ENCODE assay signal across 15 mouse cellular contexts in the genomic region with DNA sequence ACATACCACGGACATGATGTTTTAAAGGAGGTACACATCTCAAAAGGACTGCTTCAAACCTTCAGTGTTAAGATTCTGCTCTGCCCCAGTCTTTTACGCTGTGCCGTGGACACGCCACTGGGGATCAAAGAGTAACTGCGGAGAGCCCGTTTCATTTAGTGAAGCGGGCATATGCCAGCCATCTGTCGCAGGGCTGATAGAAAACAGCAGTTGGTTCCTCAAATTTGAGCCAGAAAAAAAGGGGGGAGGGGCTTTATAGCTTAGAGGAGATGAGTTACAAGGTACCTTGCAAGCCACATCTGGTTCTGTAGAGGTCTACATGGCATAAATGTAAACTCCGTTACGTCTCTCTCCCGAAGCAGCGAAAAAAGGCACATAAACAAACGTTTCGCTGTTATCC. TPM values are rescaled to one million over a fixed set of nuclear protein-coding genes. Genes with fewer than 3 reads are reported as not detected.
A peak's percentile ranks its signal among the peaks of the same experiment; 100 is the strongest.
DNase-seq lines count a peak whose midpoint lies in the region; ATAC-seq and TF ChIP-seq lines count a peak whose summit lies in the region.
"Had no signal": no experiment of that assay in that cellular context is flagged by ENCODE, and none has a peak within 500 bp of the region (broad histone marks: within the 10 kb centered on the region; RNA-seq: fewer than 3 reads in every experiment).

No protein-coding gene starts in this region.

- DNase-seq in forebrain, embryonic 11.5 days (ENCODE audit: low spot score): no peak
- DNase-seq in brain, embryonic 14.5 days (ENCODE audit: low read depth): peak; percentile 83
- peak; percentile 84 for DNase-seq in embryonic facial prominence, embryonic 11.5 days (ENCODE audit: low spot score)
- no peak for DNase-seq in c-Kit-positive CD71-positive TER-119-positive erythroid progenitor cells, embryonic 14.5 days (ENCODE audit: low spot score)
- DNase-seq in right cerebral cortex, postnatal 4 days: no peak
- DNase-seq: adrenal gland, adult 8-10 months; gastrocnemius, postnatal 36 days; kidney, postnatal 10 days; thymus, adult 2 months had no signal

- TF ChIP-seq CTCF in brain, embryonic 14.5 days (IDR thresholded peaks at IDR 0.05; ENCODE audit: borderline replicate concordance, extremely low read depth, insufficient read depth, insufficient read length): no peak

- no peak overlapping the region for H3K27ac ChIP-seq in forebrain, embryonic 15.5 days (replicated peaks)
- no peak overlapping the region for H3K27ac ChIP-seq in forebrain, embryonic 11.5 days (ENCODE audit: low read depth, low read length)
- H3K27ac ChIP-seq in embryonic facial prominence, embryonic 11.5 days (replicated peaks; ENCODE audit: low read depth, low read length): no peak overlapping the region
- no peak overlapping the region for H3K27ac ChIP-seq in intestine, embryonic 15.5 days
- H3K27ac ChIP-seq: lung, embryonic 15.5 days had no signal

- no peak for TF ChIP-seq POLR2A in brain, embryonic 14.5 days (IDR thresholded peaks at IDR 0.05; ENCODE audit: borderline replicate concordance, extremely low read depth, insufficient read depth, insufficient read length, poor library complexity, severe bottlenecking)

- WGBS in forebrain, embryonic 15.5 days: 68% methylated on average over 14 of the region's 14 CpGs
- 82% methylated on average over 14 of the region's 14 CpGs for WGBS in forebrain, embryonic 11.5 days
- WGBS in embryonic facial prominence, embryonic 11.5 days: 36% methylated on average over 14 of the region's 14 CpGs
- 51% methylated on average over 14 of the region's 14 CpGs for WGBS in intestine, embryonic 15.5 days

- no peaks in the 10 kb centered on the region for H3K36me3 ChIP-seq in forebrain, embryonic 15.5 days
- no peaks in the 10 kb centered on the region for H3K36me3 ChIP-seq in forebrain, embryonic 11.5 days (ENCODE audit: control insufficient read depth, insufficient read depth, low read length)
- H3K36me3 ChIP-seq in embryonic facial prominence, embryonic 11.5 days (replicated peaks; ENCODE audit: control insufficient read depth, insufficient read depth, low read depth, low read length): no peaks in the 10 kb centered on the region
- no peaks in the 10 kb centered on the region for H3K36me3 ChIP-seq in intestine, embryonic 15.5 days
- H3K36me3 ChIP-seq: heart, embryonic 12.5 days; lung, embryonic 15.5 days had no signal

- no peak overlapping the region for H3K9ac ChIP-seq in forebrain, embryonic 15.5 days (replicated peaks)
- H3K9ac ChIP-seq in forebrain, embryonic 11.5 days (ENCODE audit: low read length): no peak overlapping the region
- no peak overlapping the region for H3K9ac ChIP-seq in embryonic facial prominence, embryonic 11.5 days (replicated peaks; ENCODE audit: low read length)
- no peak overlapping the region for H3K9ac ChIP-seq in intestine, embryonic 15.5 days
- H3K9ac ChIP-seq: heart, embryonic 12.5 days; lung, embryonic 15.5 days had no signal

- H3K4me3 ChIP-seq in forebrain, embryonic 15.5 days: no peak overlapping the region
- no peak overlapping the region for H3K4me3 ChIP-seq in forebrain, embryonic 11.5 days (ENCODE audit: low read depth, low read length)
- no peak overlapping the region for H3K4me3 ChIP-seq in embryonic facial prominence, embryonic 11.5 days (ENCODE audit: low read depth, low read length)
- H3K4me3 ChIP-seq in intestine, embryonic 15.5 days (replicated peaks): no peak overlapping the region
- H3K4me3 ChIP-seq: heart, embryonic 12.5 days; lung, embryonic 15.5 days had no signal

- peaks cover 10% of the 10 kb centered on the region for H3K27me3 ChIP-seq in forebrain, embryonic 15.5 days
- no peaks in the 10 kb centered on the region for H3K27me3 ChIP-seq in forebrain, embryonic 11.5 days (ENCODE audit: control insufficient read depth, insufficient read depth, low read length)
- H3K27me3 ChIP-seq in embryonic facial prominence, embryonic 11.5 days (ENCODE audit: control insufficient read depth, insufficient read depth, low read length): no peaks in the 10 kb centered on the region
- H3K27me3 ChIP-seq in intestine, embryonic 15.5 days (replicated peaks): no peaks in the 10 kb centered on the region
- H3K27me3 ChIP-seq: heart, embryonic 12.5 days had no signal

- no peak overlapping the region for H3K4me2 ChIP-seq in forebrain, embryonic 15.5 days (replicated peaks)
- H3K4me2 ChIP-seq in forebrain, embryonic 11.5 days (ENCODE audit: low read depth, low read length, severe bottlenecking): no peak overlapping the region
- H3K4me2 ChIP-seq in embryonic facial prominence, embryonic 11.5 days (ENCODE audit: low read depth, low read length): no peak overlapping the region
- 0 out of 2 replicates have a peak overlapping the region, but pooled peaks have one; percentile 12 for H3K4me2 ChIP-seq in intestine, embryonic 15.5 days (replicated peaks)
- H3K4me2 ChIP-seq: heart, embryonic 12.5 days; lung, embryonic 15.5 days had no signal

- 0 out of 2 replicates have a peak, but pooled peaks cover 4% of the 10 kb centered on the region for H3K4me1 ChIP-seq in forebrain, embryonic 15.5 days
- no peaks in the 10 kb centered on the region for H3K4me1 ChIP-seq in forebrain, embryonic 11.5 days (replicated peaks; ENCODE audit: control insufficient read depth, insufficient read depth, low read length)
- H3K4me1 ChIP-seq in embryonic facial prominence, embryonic 11.5 days (ENCODE audit: control insufficient read depth, insufficient read depth, low read length): no peaks in the 10 kb centered on the region
- H3K4me1 ChIP-seq in intestine, embryonic 15.5 days (replicated peaks): peaks cover 6% of the 10 kb centered on the region; the same call in 1 of the 2 replicates
- H3K4me1 ChIP-seq: heart, embryonic 12.5 days; lung, embryonic 15.5 days had no signal

- no peaks in the 10 kb centered on the region for H3K9me3 ChIP-seq in forebrain, embryonic 15.5 days
- no peaks in the 10 kb centered on the region for H3K9me3 ChIP-seq in forebrain, embryonic 11.5 days (ENCODE audit: control insufficient read depth, low read length)
- H3K9me3 ChIP-seq in embryonic facial prominence, embryonic 11.5 days (replicated peaks; ENCODE audit: control insufficient read depth, low read length): no peaks in the 10 kb centered on the region
- H3K9me3 ChIP-seq in intestine, embryonic 15.5 days: no peaks in the 10 kb centered on the region
- H3K9me3 ChIP-seq: heart, embryonic 12.5 days; lung, embryonic 15.5 days had no signal

- peak; percentile 63; the same call in 1 of the 2 replicates for ATAC-seq in forebrain, embryonic 15.5 days (replicated peaks)
- no peak for ATAC-seq in forebrain, embryonic 11.5 days (replicated peaks; ENCODE audit: low FRiP score)
- ATAC-seq in embryonic facial prominence, embryonic 11.5 days (replicated peaks; ENCODE audit: insufficient number of reproducible peaks, low FRiP score, low TSS enrichment, low read depth): peak; percentile 56; the same call in 1 of the 2 replicates
- no peak for ATAC-seq in intestine, embryonic 15.5 days
- no peak for ATAC-seq in inflammation-experienced regulatory T-cells, adult 6 months

RNA-seq across cellular contexts. Expression of a gene that starts 7.2 kb away (rescaled TPM):
- polyA plus RNA-seq in forebrain, embryonic 15.5 days (2015; fragmentation: Nextera tagmentation; extraction: Ambion mirVana): 2.7 and 4.1 TPM in 2 replicates
- 8.0 and 11.2 TPM in 2 replicates for polyA plus RNA-seq in forebrain, embryonic 11.5 days (2014; fragmentation: Nextera tagmentation; extraction: Ambion mirVana)
- 6.2 and 9.3 TPM in 2 replicates for polyA plus RNA-seq in brain, embryonic 14.5 days (2012; rRNA removed)
- 14.4 and 15.8 TPM in 2 replicates for polyA plus RNA-seq in embryonic facial prominence, embryonic 11.5 days (2014; fragmentation: Nextera tagmentation; extraction: Ambion mirVana)
- polyA plus RNA-seq in intestine, embryonic 15.5 days (2015; fragmentation: Nextera tagmentation; extraction: Ambion mirVana): 0.29 and 0.57 TPM in 2 replicates
- not detected for polyA plus RNA-seq in inflammation-experienced regulatory T-cells, adult 6 months (2017; shearing (Covaris generic))
- polyA plus RNA-seq: C2C12 had no signal

Comparison
In these comparisons a context has a peak if more than half of its experiments do, and no peak if none do; other contexts are left out.
1. ATAC-seq: peak in forebrain, embryonic 15.5 days (single experiment) and embryonic facial prominence, embryonic 11.5 days (single experiment); none in forebrain, embryonic 11.5 days (single experiment), intestine, embryonic 15.5 days (single experiment) and inflammation-experienced regulatory T-cells, adult 6 months (single experiment).
2. DNase-seq: peak in brain, embryonic 14.5 days (single experiment) and embryonic facial prominence, embryonic 11.5 days (single experiment); none in forebrain, embryonic 11.5 days (single experiment), c-Kit-positive CD71-positive TER-119-positive erythroid progenitor cells, embryonic 14.5 days (single experiment) and right cerebral cortex, postnatal 4 days (single experiment).